Mouse (Mus musculus): ENCODE results near the gene Hexim1. TPM values are rescaled to one million over a fixed set of nuclear protein-coding genes. Genes with fewer than 3 reads are reported as not detected.
A peak's percentile ranks its signal among the peaks of the same experiment; 100 is the strongest.

The Hexim1 gene
- total and polyA plus RNA-seq, 2 experiments from 2014 or later = 4.5 to 19.1 TPM

DNA sequence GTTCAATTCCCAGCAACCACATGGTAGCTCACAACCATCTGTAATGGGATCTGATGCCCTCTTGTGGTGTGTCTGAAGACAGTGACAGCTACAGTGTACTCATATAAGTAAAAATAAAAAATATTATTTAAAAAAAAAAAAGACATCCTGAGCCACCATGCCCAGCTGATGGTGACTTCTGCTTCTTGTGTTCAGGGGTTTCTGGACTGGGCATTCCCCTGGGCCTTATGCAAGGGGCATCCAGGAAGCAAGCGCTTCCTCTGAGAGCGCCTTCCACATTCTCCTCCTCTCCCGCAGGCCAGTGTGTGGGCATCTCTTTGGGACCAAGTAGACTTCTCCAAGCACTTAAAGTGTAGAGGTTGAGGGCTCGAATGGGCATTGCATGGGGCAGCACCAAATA is 30.4 kb downstream of the Hexim1 start:
- Histone ChIP-seq H3K27me3 (ENCODE audit: insufficient read depth, low read length) (no peaks in the 10 kb centered on the region), H3K4me1 (ENCODE audit: insufficient read depth, low read length) (peaks cover 12% of the 10 kb centered on the region; the same call in 1 of the 2 replicates), H3K4me3 (ENCODE audit: low read depth, low read length) (no peak overlapping the region), H3K9ac (replicated peaks; ENCODE audit: low read length, poor library complexity, severe bottlenecking) (no peak overlapping the region), H3K9me3 (ENCODE audit: low read length) (no peaks in the 10 kb centered on the region), H3K36me3 (ENCODE audit: insufficient read depth, low read length) (no peaks in the 10 kb centered on the region), H3K27ac (ENCODE audit: low read depth, low read length) (no peak overlapping the region), H3K4me2 (ENCODE audit: low read depth, low read length, poor library complexity, severe bottlenecking) (no peak overlapping the region)
- TF ChIP-seq CTCF (IDR thresholded peaks at IDR 0.05) = no peak
- 88% methylated on average over 4 of the region's 4 CpGs for WGBS
- ATAC-seq (ENCODE audit: low FRiP score) (no peak), DNase-seq (ENCODE audit: low spot score) (no peak)

DNA sequence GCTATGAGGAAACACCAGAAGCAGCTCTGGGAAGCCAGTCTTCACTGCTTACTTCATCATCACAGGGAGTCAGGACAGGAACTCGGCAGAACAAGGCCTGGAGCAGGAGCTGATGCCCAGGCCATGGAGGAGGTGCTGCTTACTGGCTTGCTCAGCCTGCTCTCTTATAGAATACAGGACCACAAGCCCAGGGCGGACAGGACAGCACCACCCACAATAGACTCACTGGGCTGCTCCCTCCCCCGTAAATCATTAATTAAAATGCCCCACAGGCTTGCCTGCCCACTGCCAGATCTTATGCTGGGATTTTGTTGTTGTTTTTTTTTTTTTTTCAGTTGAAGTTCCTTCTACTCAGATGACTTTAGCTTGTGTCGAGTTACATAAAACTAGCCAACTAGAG is 31.7 kb downstream of the Hexim1 start:
- Histone ChIP-seq H3K9ac (replicated peaks; ENCODE audit: low read length, poor library complexity, severe bottlenecking) (no peak overlapping the region), H3K9me3 (ENCODE audit: low read length) (no peaks in the 10 kb centered on the region), H3K4me1 (ENCODE audit: insufficient read depth, low read length) (peaks cover 5% of the 10 kb centered on the region; the same call in 1 of the 2 replicates), H3K4me2 (ENCODE audit: low read depth, low read length, poor library complexity, severe bottlenecking) (no peak overlapping the region), H3K27ac (ENCODE audit: low read depth, low read length) (no peak overlapping the region), H3K27me3 (ENCODE audit: insufficient read depth, low read length) (no peaks in the 10 kb centered on the region), H3K4me3 (ENCODE audit: low read depth, low read length) (no peak overlapping the region), H3K36me3 (ENCODE audit: insufficient read depth, low read length) (no peaks in the 10 kb centered on the region)
- TF ChIP-seq CTCF (IDR thresholded peaks at IDR 0.05) = no peak
- 69% methylated on average over 4 of the region's 4 CpGs for WGBS
- DNase-seq (ENCODE audit: low spot score) = no peak
- no peak for ATAC-seq (ENCODE audit: low FRiP score)

DNA sequence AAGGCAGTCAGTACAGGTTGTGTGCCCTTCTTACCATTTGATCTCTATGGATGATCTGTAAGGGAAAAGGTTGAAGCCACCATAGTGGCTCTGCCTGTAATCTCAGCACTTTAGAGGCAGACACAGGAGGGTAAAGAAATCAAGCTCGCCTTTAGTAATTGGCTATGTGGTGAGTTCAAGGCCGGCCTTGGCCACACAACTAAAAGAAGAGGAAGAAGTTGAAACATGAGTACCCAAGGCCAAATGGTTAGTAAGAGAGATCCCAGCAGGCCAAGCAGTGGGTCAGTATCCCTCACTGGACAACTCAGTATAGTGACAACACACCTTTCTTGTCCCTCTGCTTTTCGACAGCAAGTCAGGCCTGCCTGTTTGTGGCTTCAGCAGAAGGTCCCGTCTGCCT is 33.7 kb downstream of the Hexim1 start:
- H3K27me3 ChIP-seq (ENCODE audit: insufficient read depth, low read length) = no peaks in the 10 kb centered on the region
- H3K9me3 ChIP-seq (ENCODE audit: low read length) = no peaks in the 10 kb centered on the region
- no peak overlapping the region for H3K4me2 ChIP-seq (ENCODE audit: low read depth, low read length, poor library complexity, severe bottlenecking)
- H3K4me1 ChIP-seq (ENCODE audit: insufficient read depth, low read length) = no peaks in the 10 kb centered on the region
- ATAC-seq (ENCODE audit: low FRiP score) (no peak), DNase-seq (ENCODE audit: low spot score) (no peak)
- no peaks in the 10 kb centered on the region for H3K36me3 ChIP-seq (ENCODE audit: insufficient read depth, low read length)
- no peak for TF ChIP-seq CTCF (IDR thresholded peaks at IDR 0.05)
- H3K27ac ChIP-seq (ENCODE audit: low read depth, low read length) = no peak overlapping the region
- 96% methylated on average over 4 of the region's 4 CpGs for WGBS
- H3K9ac ChIP-seq (replicated peaks; ENCODE audit: low read length, poor library complexity, severe bottlenecking) = no peak overlapping the region
- H3K4me3 ChIP-seq (ENCODE audit: low read depth, low read length) = no peak overlapping the region

DNA sequence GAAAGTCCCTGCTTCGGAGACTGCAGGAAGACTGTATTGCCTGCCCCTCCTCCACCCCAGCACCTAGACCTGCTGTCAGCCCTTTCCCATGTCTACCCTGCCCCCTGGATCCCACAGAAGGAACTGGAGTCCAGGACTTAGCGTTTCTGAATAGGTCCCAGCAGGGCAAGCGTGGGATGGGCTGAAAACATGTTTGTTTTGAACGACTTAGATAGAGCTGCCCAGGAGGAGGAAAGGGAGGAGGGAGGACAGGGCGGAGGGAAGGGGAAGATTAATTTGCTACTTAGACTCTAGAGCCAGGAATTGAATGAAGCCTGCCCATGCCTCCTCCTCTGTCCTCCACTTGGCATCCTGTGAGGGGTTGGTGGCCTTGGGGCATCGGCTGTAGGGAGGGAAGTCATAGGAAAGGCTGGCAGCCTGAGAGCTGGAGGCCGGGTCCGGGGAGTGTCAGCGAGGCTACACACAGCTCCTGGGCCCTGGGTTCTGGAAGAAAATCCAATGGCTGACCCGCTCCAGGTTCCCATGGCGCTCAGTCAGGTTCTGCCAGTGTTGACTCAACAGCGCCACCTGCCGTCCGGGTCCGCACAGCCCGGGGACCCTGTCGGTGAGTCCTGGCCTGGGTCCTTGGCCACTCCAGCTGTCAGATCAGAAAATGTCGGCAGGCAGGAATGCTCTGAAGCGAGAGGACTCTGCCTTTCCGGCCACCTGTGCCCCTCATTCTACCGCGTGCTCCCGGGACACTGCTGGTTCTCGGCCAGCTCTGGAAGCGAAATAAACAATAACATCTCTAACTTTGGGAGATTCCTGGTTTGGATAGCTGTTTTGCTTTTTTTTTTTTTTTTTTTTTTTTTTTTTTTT is 42.8 kb downstream of the Hexim1 start:
- H3K4me1 ChIP-seq (ENCODE audit: insufficient read depth, low read length) = no peaks in the 10 kb centered on the region
- no peak overlapping the region for H3K9ac ChIP-seq (replicated peaks; ENCODE audit: low read length, poor library complexity, severe bottlenecking)
- ATAC-seq (ENCODE audit: low FRiP score) (peak; percentile 89), DNase-seq (ENCODE audit: low spot score) (peak; percentile 89)
- H3K9me3 ChIP-seq (ENCODE audit: low read length) = no peaks in the 10 kb centered on the region
- peak overlapping the region; percentile 15 for H3K4me2 ChIP-seq (ENCODE audit: low read depth, low read length, poor library complexity, severe bottlenecking)
- 2% methylated on average over 25 of the region's 25 CpGs for WGBS
- no peaks in the 10 kb centered on the region for H3K27me3 ChIP-seq (ENCODE audit: insufficient read depth, low read length)
- H3K4me3 ChIP-seq (ENCODE audit: low read depth, low read length) = no peak overlapping the region
- H3K27ac ChIP-seq (ENCODE audit: low read depth, low read length) = no peak overlapping the region
- peak; percentile 88 for TF ChIP-seq CTCF (IDR thresholded peaks at IDR 0.05)
- H3K36me3 ChIP-seq (ENCODE audit: insufficient read depth, low read length) = no peaks in the 10 kb centered on the region

DNA sequence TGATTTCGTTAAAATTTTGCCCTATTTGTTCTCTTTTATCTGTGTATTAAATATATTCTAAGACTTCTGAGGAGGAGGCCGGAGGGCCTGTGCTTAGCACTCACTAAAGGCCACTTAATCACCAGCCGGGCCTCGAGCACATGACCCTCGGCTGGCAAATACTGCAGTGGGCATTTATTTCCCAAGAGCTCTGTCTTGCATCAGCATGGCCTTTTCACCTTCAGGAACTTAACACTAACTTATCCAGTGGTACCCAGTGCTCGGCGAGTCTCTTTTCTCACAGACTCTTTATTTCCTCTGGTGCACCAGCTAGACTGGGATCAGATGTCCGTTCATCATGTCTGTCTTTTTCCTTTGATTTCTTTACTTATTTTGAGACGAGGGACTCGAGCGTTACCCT is 44.7 kb downstream of the Hexim1 start:
- Histone ChIP-seq H3K9ac (replicated peaks; ENCODE audit: low read length, poor library complexity, severe bottlenecking) (no peak overlapping the region), H3K27me3 (ENCODE audit: insufficient read depth, low read length) (no peaks in the 10 kb centered on the region), H3K4me3 (ENCODE audit: low read depth, low read length) (no peak overlapping the region), H3K36me3 (ENCODE audit: insufficient read depth, low read length) (no peaks in the 10 kb centered on the region), H3K9me3 (ENCODE audit: low read length) (no peaks in the 10 kb centered on the region), H3K4me2 (ENCODE audit: low read depth, low read length, poor library complexity, severe bottlenecking) (no peak overlapping the region), H3K4me1 (ENCODE audit: insufficient read depth, low read length) (no peaks in the 10 kb centered on the region), H3K27ac (ENCODE audit: low read depth, low read length) (no peak overlapping the region)
- no peak for ATAC-seq (ENCODE audit: low FRiP score)
- no peak for TF ChIP-seq CTCF (IDR thresholded peaks at IDR 0.05)
- DNase-seq (ENCODE audit: low spot score) = no peak
- 92% methylated on average over 11 of the region's 11 CpGs for WGBS

DNA sequence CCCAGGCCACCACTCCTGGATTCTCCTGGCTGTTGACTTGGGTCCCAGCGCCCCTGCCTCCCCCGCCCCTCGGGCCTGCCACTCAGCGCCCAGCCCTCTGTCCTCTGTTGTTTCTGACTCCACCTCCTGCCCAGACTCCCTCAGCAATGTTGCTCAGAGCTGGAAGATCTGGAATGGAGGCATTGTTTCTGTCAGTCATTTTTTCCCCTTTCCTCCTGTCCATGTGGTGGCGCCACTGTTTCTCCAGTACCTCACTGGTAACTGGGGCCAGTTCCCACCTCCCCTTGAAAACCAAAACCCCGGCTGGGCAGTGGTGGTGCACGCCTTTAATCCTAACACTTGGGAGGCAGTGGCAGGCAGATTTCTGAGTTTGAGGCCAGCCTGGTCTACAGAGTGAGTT is 45.4 kb downstream of the Hexim1 start:
- WGBS = 81% methylated on average over 6 of the region's 7 CpGs
- Histone ChIP-seq H3K9ac (replicated peaks; ENCODE audit: low read length, poor library complexity, severe bottlenecking) (no peak overlapping the region), H3K9me3 (ENCODE audit: low read length) (no peaks in the 10 kb centered on the region), H3K4me1 (ENCODE audit: insufficient read depth, low read length) (no peaks in the 10 kb centered on the region), H3K4me3 (ENCODE audit: low read depth, low read length) (no peak overlapping the region), H3K4me2 (ENCODE audit: low read depth, low read length, poor library complexity, severe bottlenecking) (no peak overlapping the region), H3K27ac (ENCODE audit: low read depth, low read length) (no peak overlapping the region), H3K36me3 (ENCODE audit: insufficient read depth, low read length) (no peaks in the 10 kb centered on the region), H3K27me3 (ENCODE audit: insufficient read depth, low read length) (no peaks in the 10 kb centered on the region)
- no peak; the same call in 1 of the 2 replicates for TF ChIP-seq CTCF (IDR thresholded peaks at IDR 0.05)
- DNase-seq (ENCODE audit: low spot score) (no peak), ATAC-seq (ENCODE audit: low FRiP score) (no peak)

Measured in midbrain, postnatal 0 days (tissue).